ENCODE assay signal across 1 mouse cellular context in the genomic region with DNA sequence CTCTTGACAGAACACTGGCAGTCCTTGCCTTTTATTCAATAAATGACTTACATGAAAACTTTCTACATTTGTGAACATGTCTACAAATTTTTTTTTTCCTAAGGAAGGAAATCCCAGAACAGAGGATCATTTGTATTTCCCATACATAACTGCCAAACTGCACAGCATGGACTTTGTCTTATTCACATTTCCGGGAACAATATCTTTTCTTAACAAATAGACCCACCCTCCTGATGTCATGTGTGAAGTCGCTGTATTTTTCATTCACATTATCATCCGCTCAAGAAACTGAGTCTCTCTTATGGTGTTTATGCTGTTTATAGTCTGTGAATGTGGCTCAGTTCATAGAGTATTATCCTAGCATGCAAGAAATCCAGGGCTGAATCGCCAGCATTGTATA.
TF ChIP-seq lines count a peak whose summit lies in the region.

No protein-coding gene starts in this region.

TF ChIP-seq in MEL, 35 proteins besides CTCF, POLR2A, EP300 and RAD21:
- no peak for TF ChIP-seq RCOR1 (IDR thresholded peaks at IDR 0.05; ENCODE audit: low read depth, low read length)
- TF ChIP-seq SIN3A (IDR thresholded peaks at IDR 0.05; ENCODE audit: low read length) = no peak
- peak; percentile 47; the same call in 1 of the 2 replicates for TF ChIP-seq ETS1 (IDR thresholded peaks at IDR 0.05; ENCODE audit: low read depth, low read length)
- TF ChIP-seq E2F4 (IDR thresholded peaks at IDR 0.05; ENCODE audit: borderline replicate concordance, low read depth, low read length) = no peak
- TF ChIP-seq TAL1 (IDR thresholded peaks at IDR 0.05; ENCODE audit: low read length) = no peak
- no peak for TF ChIP-seq JUND (IDR thresholded peaks at IDR 0.05; ENCODE audit: low read depth, low read length)
- peak; percentile 8; the same call in 1 of the 2 replicates for TF ChIP-seq TCF12 (IDR thresholded peaks at IDR 0.05; ENCODE audit: low read depth, low read length)
- TF ChIP-seq MXI1 (IDR thresholded peaks at IDR 0.05; ENCODE audit: low read depth, low read length) = no peak
- TF ChIP-seq BHLHE40 (IDR thresholded peaks at IDR 0.05; ENCODE audit: borderline replicate concordance, low read depth, low read length) = no peak
- TF ChIP-seq CHD2 (IDR thresholded peaks at IDR 0.05; ENCODE audit: low read length) = no peak
- TF ChIP-seq KAT2A (conservative IDR thresholded peaks at IDR 0.05; ENCODE audit: low read depth, low read length) = no peak
- 0 out of 2 replicates have a peak, but pooled peaks have one; percentile 29 for TF ChIP-seq TBP (IDR thresholded peaks at IDR 0.05; ENCODE audit: low read depth, low read length)
- TF ChIP-seq HCFC1 (IDR thresholded peaks at IDR 0.05; ENCODE audit: low read depth, low read length) = no peak
- TF ChIP-seq MYC (IDR thresholded peaks at IDR 0.05; ENCODE audit: low read depth, low read length) = peak; percentile 51; the same call in 1 of the 2 replicates
- no peak for TF ChIP-seq NELFE (IDR thresholded peaks at IDR 0.05; ENCODE audit: low read depth, low read length)
- 0 out of 2 replicates have a peak, but pooled peaks have one; percentile 38 for TF ChIP-seq MAX (IDR thresholded peaks at IDR 0.05; ENCODE audit: low read length)
- no peak for TF ChIP-seq POLR2AphosphoS2 (IDR thresholded peaks at IDR 0.05; ENCODE audit: low read length)
- TF ChIP-seq ZMIZ1 (IDR thresholded peaks at IDR 0.05; ENCODE audit: low read depth, low read length) = no peak
- no peak for TF ChIP-seq USF2 (IDR thresholded peaks at IDR 0.05; ENCODE audit: borderline replicate concordance in 1 of 2, insufficient read depth in 1 of 2, low read depth in 1 of 2, low read length in 2 of 2)
- TF ChIP-seq UBTF (IDR thresholded peaks at IDR 0.05; ENCODE audit: borderline replicate concordance, insufficient read depth, low read depth, low read length) = no peak
- no peak for TF ChIP-seq USF1 (IDR thresholded peaks at IDR 0.05; ENCODE audit: low read depth, low read length)
- no peak for TF ChIP-seq SMC3 (IDR thresholded peaks at IDR 0.05; ENCODE audit: low read depth, low read length)
- TF ChIP-seq ZNF384 (IDR thresholded peaks at IDR 0.05; ENCODE audit: low read depth, low read length) = no peak
- TF ChIP-seq MAFK (IDR thresholded peaks at IDR 0.05; ENCODE audit: borderline replicate concordance, low read depth, low read length) = no peak
- no peak for TF ChIP-seq ZKSCAN1 (IDR thresholded peaks at IDR 0.05; ENCODE audit: low read depth, low read length)
- no peak for TF ChIP-seq MEF2A (IDR thresholded peaks at IDR 0.05; ENCODE audit: extremely low read depth, insufficient replicate concordance, low read depth, low read length, poor library complexity, severe bottlenecking)
- no peak for TF ChIP-seq GABPA (IDR thresholded peaks at IDR 0.05; ENCODE audit: low read depth, low read length)
- no peak for TF ChIP-seq MAZ (IDR thresholded peaks at IDR 0.05; ENCODE audit: low read depth, low read length)
- TF ChIP-seq ZC3H11A (IDR thresholded peaks at IDR 0.05; ENCODE audit: low read depth, low read length) = no peak
- no peak; the same call in 1 of the 2 replicates for TF ChIP-seq MYB (IDR thresholded peaks at IDR 0.05; ENCODE audit: low read depth, low read length)
- TF ChIP-seq CHD1 (IDR thresholded peaks at IDR 0.05; ENCODE audit: low read depth, low read length) = no peak
- TF ChIP-seq NRF1 (IDR thresholded peaks at IDR 0.05; ENCODE audit: insufficient read depth, low read depth, low read length, poor library complexity, severe bottlenecking) = no peak
- TF ChIP-seq GATA1 (IDR thresholded peaks at IDR 0.05; ENCODE audit: low read depth, low read length) = peak; percentile 37; the same call in 1 of the 2 replicates
- TF ChIP-seq ELF1 (IDR thresholded peaks at IDR 0.05; ENCODE audit: low read depth, low read length) = no peak
- TF ChIP-seq POLR2AphosphoS5 (IDR thresholded peaks at IDR 0.05; ENCODE audit: borderline replicate concordance, low read depth, low read length) = no peak
